Mouse (Mus musculus): ENCODE data around the gene Astn2.

- TF ChIP-seq POLR2A (IDR thresholded peaks at IDR 0.05; ENCODE audit: borderline replicate concordance, control insufficient read depth, low read depth, low read length) (no peak), CTCF (IDR thresholded peaks at IDR 0.05; ENCODE audit: control insufficient read depth, insufficient read depth, low read length) (no peak)
Observed at GRCm38 (mm10) chr4:66365500-66365899, 38.9 kb downstream of the Astn2 start.

All from bone marrow, adult 2 months (tissue).